Mouse (Mus musculus) midbrain, embryonic 16.5 days (tissue): ENCODE measurements at regions not wholly inside any gene's neighbourhood (a gene's known extent, or its start where the extent isn't known, plus 50 kb on each side); places are given as distances from the start of the nearest gene placed in this dataset.

Experiments used
- ATAC-seq: fragments of 200-750 bp; cut with Nextera tagmentation; 2 replicates; pipeline ENCODE4 v1.8.0; 2017; ENCODE audit warnings: moderate TSS enrichment
- H3K27ac ChIP-seq: fragments of 300-500 bp; sonication (generic); 2 replicates; pipeline ENCODE4 v1.5.1; 2014; ENCODE audit warnings: mild to moderate bottlenecking, low read length, mixed read lengths
- H3K27me3 ChIP-seq: fragments of 300-500 bp; sonication (generic); 2 replicates; pipeline ENCODE4 v1.6.1; 2014; ENCODE audit warnings: low read depth, low read length, mixed read lengths; ENCODE audit not compliant: control insufficient read depth, insufficient read depth
- H3K36me3 ChIP-seq: fragments of 300-500 bp; sonication (generic); 2 replicates; pipeline ENCODE4 v1.6.1; 2014; ENCODE audit warnings: mild to moderate bottlenecking, low read length, moderate library complexity, mixed read lengths; ENCODE audit not compliant: control insufficient read depth, insufficient read depth
- H3K4me1 ChIP-seq: fragments of 300-500 bp; sonication (generic); 2 replicates; pipeline ENCODE4 v1.6.1; 2014; ENCODE audit warnings: mild to moderate bottlenecking, low read length, mixed read lengths; ENCODE audit not compliant: control insufficient read depth, insufficient read depth
- H3K4me2 ChIP-seq: fragments of 300-500 bp; sonication (generic); 2 replicates; pipeline ENCODE4 v1.6.1; 2014; ENCODE audit warnings: mild to moderate bottlenecking, low read length, mixed read lengths
- H3K4me3 ChIP-seq: fragments of 300-500 bp; sonication (generic); 2 replicates; pipeline ENCODE4 v1.5.1; 2014; ENCODE audit warnings: low read depth, mild to moderate bottlenecking, low read length, moderate library complexity, mixed read lengths
- H3K9ac ChIP-seq: fragments of 300-500 bp; sonication (generic); 2 replicates; pipeline ENCODE4 v1.6.1; 2014; ENCODE audit warnings: low read depth, low read length, mixed read lengths
- H3K9me3 ChIP-seq: fragments of 300-500 bp; sonication (generic); replicated peaks from 2 replicates; pipeline ENCODE4 v1.6.1; 2014; ENCODE audit warnings: mild to moderate bottlenecking, low read length, mixed read lengths; ENCODE audit not compliant: control insufficient read depth, poor library complexity, severe bottlenecking
- WGBS: fragments of 180-500 bp; shearing (Covaris S2); extraction: QIAGEN DNeasy Blood & Tissue Kit; methylation state at CpG from one replicate; pipeline ENCODE4 v1.1.7; 2014; 5-methylcytosine and 5-hydroxymethylcytosine counted together

DNA sequence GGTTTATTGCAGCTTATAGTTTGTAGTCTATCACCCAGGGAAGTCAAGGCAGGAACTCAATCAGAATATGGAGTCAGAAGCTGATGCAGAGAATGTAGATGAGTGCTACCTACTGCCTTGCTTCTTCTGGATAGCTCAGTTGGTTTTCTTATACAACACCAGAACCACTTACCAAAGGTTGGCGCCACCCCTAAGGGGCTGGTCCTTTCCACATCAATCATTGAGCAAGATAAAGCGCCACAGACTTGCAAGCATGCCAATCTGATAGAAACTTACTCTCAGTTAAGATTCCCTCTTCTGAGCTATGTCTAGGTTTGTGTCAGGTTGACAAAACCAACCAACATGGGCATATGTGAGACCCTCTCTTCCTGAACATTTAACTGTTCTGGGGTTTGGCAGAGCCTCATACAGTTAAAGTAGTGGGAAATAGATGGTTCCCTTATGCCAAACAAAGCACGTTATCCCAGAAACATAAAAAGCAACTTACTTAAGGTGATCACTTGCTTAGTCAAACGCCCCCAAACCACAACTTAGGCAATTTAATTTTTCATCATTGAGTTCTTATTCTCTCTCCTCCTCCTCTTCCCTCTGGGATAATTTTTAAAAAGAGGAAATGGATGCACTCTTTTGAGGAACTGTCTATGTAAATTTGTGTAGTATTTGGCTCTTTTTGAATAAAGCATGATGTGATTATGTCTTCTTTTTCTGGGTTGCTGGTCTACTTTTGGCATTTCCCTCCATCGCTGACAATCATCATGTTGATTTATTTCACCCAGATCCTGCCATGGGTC is 115.3 kb upstream of the Ifne start:
- Histone ChIP-seq H3K27me3 (no peaks in the 10 kb centered on the region), H3K4me3 (no peak overlapping the region), H3K36me3 (no peaks in the 10 kb centered on the region), H3K27ac (no peak overlapping the region), H3K4me2 (no peak overlapping the region), H3K9me3 (no peaks in the 10 kb centered on the region), H3K4me1 (no peaks in the 10 kb centered on the region), H3K9ac (no peak overlapping the region)
- WGBS, result 83% methylated on average over 5 of the region's 5 CpGs
- no peak for ATAC-seq

DNA sequence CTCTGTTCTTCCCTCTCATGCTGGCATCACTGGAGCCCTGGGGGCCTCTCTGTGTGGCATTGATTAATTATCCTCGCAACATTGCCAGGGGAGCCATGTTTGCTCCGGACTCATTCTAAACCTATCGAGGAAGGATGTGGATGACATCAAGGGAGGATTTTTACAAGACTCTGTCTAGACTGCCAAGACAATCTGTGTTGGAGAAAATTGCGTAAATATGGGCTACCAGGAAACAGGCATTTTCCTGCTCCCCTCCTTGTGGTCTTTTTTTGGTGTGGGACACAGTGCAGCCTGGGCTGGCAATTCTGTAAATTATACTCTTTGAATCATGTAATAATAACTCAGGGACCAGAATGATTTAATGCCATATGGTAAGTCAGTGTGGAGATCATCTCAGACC is 114.5 kb upstream of the Ifne start:
- H3K9ac ChIP-seq, result no peak overlapping the region
- no peaks in the 10 kb centered on the region for H3K36me3 ChIP-seq
- no peak for ATAC-seq
- H3K4me1 ChIP-seq, result no peaks in the 10 kb centered on the region
- no peak overlapping the region for H3K4me2 ChIP-seq
- no peaks in the 10 kb centered on the region for H3K9me3 ChIP-seq
- no peak overlapping the region for H3K4me3 ChIP-seq
- WGBS, result 83% methylated on average over 4 of the region's 4 CpGs
- no peak overlapping the region for H3K27ac ChIP-seq
- no peaks in the 10 kb centered on the region for H3K27me3 ChIP-seq

DNA sequence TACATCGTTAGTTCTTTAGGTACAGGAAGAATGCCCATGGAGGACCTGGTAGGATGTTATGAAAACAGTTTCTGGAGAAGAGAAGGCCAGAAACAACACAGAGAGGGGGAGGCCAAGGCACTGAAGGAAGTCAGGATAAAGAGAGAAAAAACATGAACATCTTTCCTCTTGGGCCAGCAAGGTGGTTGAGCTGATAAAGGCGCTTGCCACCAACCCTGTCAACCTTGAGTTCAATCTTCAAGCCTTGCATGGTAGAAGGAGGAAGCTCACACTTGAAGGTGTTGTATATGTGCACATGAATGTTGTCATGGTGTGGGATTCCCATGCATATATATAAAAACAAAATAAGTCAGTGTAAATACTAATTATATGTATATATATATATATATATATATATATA is 112.5 kb upstream of the Ifne start:
- Histone ChIP-seq H3K4me3 (no peak overlapping the region), H3K36me3 (no peaks in the 10 kb centered on the region), H3K9ac (no peak overlapping the region), H3K27me3 (no peaks in the 10 kb centered on the region), H3K9me3 (no peaks in the 10 kb centered on the region), H3K4me2 (no peak overlapping the region), H3K27ac (no peak overlapping the region), H3K4me1 (no peaks in the 10 kb centered on the region)
- no peak for ATAC-seq
- 98% methylated on average over 2 of the region's 2 CpGs for WGBS

DNA sequence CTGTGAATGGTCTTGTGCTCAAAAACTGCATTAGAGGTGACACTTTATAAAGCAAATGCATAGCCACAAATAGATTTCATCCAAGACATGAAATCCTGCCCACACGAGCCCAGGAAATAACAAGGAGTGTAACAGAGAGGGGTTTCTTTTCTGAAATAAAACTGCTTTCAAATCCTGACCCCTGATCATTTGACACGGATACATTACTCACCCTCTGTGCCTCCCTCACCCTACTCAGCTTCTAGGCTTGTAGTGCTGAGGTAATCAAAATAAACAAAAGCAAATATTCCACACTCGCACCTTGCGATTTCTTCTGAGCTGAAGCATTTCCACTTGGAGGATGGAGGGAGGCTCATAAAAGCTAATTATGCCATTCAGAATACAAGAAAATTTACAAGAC is 108.4 kb upstream of the Ifne start:
- H3K9me3 ChIP-seq, result no peaks in the 10 kb centered on the region
- H3K27ac ChIP-seq, result no peak overlapping the region
- no peak overlapping the region for H3K4me2 ChIP-seq
- H3K27me3 ChIP-seq, result no peaks in the 10 kb centered on the region
- no peaks in the 10 kb centered on the region for H3K4me1 ChIP-seq
- 70% methylated on average over 4 of the region's 4 CpGs for WGBS
- H3K9ac ChIP-seq, result no peak overlapping the region
- no peak overlapping the region for H3K4me3 ChIP-seq
- ATAC-seq, result no peak
- H3K36me3 ChIP-seq, result no peaks in the 10 kb centered on the region

DNA sequence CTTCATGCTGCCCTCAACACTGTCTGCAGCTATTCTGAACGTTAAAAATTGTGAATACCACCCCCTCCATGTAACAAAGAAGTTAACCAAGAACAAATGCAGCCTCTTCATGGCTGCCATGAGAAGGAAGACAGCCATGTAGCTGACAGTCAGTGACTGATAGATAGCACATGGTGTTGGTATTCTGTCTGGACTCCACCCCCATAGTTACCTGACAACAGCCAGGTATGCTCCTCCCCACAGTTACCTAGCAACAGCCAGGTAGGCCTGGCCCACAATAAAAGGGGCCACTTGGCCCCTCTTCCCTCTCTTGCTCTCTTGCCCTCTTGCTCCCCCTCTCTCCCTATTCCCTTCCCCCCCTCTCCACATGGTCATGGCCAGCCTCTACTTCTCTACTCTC is 107.1 kb upstream of the Ifne start:
- Histone ChIP-seq H3K4me3 (no peak overlapping the region), H3K27ac (no peak overlapping the region), H3K36me3 (no peaks in the 10 kb centered on the region), H3K9me3 (no peaks in the 10 kb centered on the region), H3K27me3 (no peaks in the 10 kb centered on the region), H3K9ac (no peak overlapping the region), H3K4me1 (no peaks in the 10 kb centered on the region), H3K4me2 (no peak overlapping the region)
- 40% methylated on average over 1 of the region's 1 CpGs for WGBS
- ATAC-seq, result no peak

DNA sequence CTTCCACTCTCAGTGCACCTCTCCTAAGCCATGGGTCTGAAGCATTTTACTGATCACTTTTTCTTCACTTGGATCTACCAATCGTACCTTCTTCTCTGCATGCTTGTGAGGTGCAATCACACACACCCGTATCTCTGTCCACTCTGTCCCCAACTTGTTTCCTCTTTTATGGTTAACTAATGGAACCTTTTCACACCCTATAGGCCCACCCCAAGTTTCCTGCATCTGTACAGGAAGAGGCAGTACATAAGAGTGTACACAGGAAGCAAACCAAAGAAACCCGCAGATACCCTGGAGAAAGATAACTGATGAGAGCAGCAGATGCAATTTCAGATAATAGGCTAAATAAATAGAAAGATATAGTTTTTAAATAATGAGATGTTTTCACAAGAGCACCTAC is 102.5 kb upstream of the Ifne start:
- Histone ChIP-seq H3K4me3 (no peak overlapping the region), H3K4me2 (no peak overlapping the region), H3K27ac (no peak overlapping the region), H3K27me3 (no peaks in the 10 kb centered on the region), H3K9me3 (no peaks in the 10 kb centered on the region), H3K36me3 (no peaks in the 10 kb centered on the region), H3K9ac (no peak overlapping the region), H3K4me1 (no peaks in the 10 kb centered on the region)
- ATAC-seq, result no peak
- 94% methylated on average over 3 of the region's 3 CpGs for WGBS

DNA sequence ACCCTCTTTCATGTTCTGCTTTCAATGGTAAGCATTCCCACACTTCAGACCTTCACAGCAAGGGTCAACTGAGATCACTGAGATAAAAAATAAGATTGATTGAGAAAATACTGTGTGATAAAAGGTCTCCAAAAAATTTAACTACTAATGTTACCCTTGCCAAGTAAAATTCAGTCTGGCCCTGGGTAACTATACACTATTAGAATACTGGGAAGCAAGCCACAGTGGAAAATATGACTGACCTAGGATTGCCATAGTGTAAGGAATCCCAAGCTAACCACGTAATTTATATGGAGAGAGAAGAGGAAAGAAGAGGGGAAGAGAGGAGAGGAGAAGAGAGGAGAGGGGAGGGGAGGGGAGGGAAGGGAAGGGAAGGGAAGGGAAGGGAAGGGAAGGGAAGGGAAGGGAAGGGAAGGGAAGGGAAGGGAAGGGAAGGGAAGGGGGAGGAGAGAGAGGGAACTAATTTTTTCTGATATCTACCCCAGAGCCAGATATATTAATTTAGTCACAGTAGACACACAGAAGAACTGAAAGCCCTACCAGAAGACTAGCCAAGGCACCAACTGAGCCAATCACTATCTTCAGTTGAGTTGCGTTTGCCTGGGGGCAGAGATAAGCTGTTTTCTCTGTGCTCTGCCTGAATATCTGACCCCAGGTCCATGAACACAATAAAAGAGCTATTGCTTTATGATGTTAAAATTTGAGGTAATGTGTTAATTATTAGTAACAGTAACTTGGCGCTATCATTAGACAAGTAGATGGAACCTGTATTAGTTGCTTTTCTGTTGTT is 97.3 kb upstream of the Ifne start:
- Histone ChIP-seq H3K4me3 (no peak overlapping the region), H3K4me1 (no peaks in the 10 kb centered on the region), H3K27ac (no peak overlapping the region), H3K36me3 (no peaks in the 10 kb centered on the region), H3K4me2 (no peak overlapping the region), H3K27me3 (no peaks in the 10 kb centered on the region), H3K9ac (no peak overlapping the region), H3K9me3 (no peaks in the 10 kb centered on the region)
- WGBS, result 84% methylated on average over 3 of the region's 3 CpGs
- no peak for ATAC-seq

DNA sequence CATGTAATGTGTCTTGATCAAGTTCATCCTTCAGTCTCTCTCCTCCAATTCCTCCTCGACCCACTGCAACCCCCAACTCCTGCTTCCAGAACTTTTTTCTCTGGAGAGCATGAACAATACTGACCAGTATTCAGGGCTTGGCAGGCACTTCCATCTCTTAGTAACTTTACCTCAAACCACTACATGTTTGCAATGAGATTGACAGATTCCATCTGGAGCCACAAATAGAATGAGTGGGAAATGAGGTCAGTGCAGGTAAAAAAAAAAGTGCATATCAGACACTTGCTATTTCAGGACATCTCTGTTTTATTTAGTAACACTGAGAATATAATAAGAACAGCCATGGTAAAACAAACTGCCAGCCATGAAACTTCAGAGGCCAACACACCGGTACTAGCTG is 94.5 kb upstream of the Ifne start:
- no peaks in the 10 kb centered on the region for H3K36me3 ChIP-seq
- H3K27me3 ChIP-seq, result no peaks in the 10 kb centered on the region
- 92% methylated on average over 2 of the region's 2 CpGs for WGBS
- H3K9ac ChIP-seq, result no peak overlapping the region
- H3K9me3 ChIP-seq, result no peaks in the 10 kb centered on the region
- H3K4me3 ChIP-seq, result no peak overlapping the region
- H3K4me2 ChIP-seq, result no peak overlapping the region
- H3K4me1 ChIP-seq, result no peaks in the 10 kb centered on the region
- ATAC-seq, result no peak
- H3K27ac ChIP-seq, result no peak overlapping the region

DNA sequence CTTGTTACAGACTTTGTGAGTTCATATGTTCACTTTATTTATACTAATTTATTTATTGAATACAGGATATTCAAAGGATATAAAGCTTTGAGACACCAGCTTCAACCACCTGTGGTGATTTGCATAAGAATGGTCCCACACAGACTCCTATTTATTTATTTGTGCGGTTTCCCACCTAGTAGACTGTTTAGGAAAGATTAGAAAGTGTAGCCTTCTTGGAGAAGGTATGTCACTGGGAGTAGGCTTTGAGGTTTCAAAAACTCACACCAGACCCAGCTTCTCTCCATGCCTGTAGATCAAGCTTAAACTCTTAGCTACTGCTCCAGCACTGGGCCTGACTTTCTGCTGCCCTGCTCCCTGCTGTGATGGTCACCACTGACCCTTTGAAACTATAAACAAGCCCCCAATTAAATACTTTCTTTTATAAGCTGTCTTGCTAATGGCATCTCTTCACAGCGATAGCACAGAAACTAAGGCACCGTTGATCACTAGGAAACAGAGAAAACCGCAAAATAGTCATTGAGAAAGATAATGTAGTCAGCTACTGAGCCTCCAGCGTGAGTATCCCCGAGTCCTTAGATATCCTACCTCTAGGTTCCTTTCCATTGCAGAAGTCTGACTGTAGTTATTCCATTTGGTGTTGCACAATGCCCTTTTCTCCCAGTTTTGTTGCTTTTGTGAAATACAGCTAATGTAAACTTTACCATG is 89.3 kb upstream of the Ifne start:
- WGBS, result 51% methylated on average over 6 of the region's 6 CpGs
- no peaks in the 10 kb centered on the region for H3K9me3 ChIP-seq
- H3K4me2 ChIP-seq, result no peak overlapping the region
- H3K4me3 ChIP-seq, result no peak overlapping the region
- H3K4me1 ChIP-seq, result no peaks in the 10 kb centered on the region
- no peaks in the 10 kb centered on the region for H3K27me3 ChIP-seq
- H3K9ac ChIP-seq, result no peak overlapping the region
- no peak overlapping the region for H3K27ac ChIP-seq
- H3K36me3 ChIP-seq, result no peaks in the 10 kb centered on the region
- ATAC-seq, result no peak
